Mouse (Mus musculus) spleen, postnatal 36 days (tissue): ENCODE data around the gene Ms4a18.
A peak's percentile ranks its signal among the peaks of the same experiment; 100 is the strongest.

Source experiments
- DNase-seq, 2 experiments: peaks; one replicate each; pipeline ENCODE4 v3.0.0; 2022; ENCODE audit warnings: low spot score in 2 of 2, mixed read lengths in 1 of 2

The Ms4a18 gene

GRCm38 (mm10) chr19:10983146-10983545 lies 34.7 kb downstream of the Ms4a18 start:
- peak in 1 of 2 experiments; percentile 22 for DNase-seq

DNA sequence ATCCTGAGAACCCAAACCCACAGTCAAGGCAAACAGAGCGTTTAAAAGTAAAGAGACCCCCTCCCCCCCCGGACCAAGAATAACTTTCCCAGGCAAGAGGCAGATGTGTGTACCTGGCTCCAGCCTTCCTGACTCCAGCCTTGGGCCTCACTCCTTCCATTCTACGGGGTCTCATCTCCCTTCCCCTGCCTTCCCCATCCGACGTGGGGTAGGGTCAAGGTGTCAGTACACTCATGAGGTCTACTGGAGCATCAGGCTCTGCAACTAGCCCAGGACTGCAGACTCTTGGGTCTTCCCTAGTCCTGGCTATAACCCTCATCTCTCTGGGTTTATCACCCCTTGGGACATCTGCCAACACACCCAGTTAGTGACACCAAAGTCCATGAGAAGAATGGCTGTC lies 37.6 kb downstream of the Ms4a18 start:
- DNase-seq, result peak in 1 of 2 experiments; percentile 8

DNA sequence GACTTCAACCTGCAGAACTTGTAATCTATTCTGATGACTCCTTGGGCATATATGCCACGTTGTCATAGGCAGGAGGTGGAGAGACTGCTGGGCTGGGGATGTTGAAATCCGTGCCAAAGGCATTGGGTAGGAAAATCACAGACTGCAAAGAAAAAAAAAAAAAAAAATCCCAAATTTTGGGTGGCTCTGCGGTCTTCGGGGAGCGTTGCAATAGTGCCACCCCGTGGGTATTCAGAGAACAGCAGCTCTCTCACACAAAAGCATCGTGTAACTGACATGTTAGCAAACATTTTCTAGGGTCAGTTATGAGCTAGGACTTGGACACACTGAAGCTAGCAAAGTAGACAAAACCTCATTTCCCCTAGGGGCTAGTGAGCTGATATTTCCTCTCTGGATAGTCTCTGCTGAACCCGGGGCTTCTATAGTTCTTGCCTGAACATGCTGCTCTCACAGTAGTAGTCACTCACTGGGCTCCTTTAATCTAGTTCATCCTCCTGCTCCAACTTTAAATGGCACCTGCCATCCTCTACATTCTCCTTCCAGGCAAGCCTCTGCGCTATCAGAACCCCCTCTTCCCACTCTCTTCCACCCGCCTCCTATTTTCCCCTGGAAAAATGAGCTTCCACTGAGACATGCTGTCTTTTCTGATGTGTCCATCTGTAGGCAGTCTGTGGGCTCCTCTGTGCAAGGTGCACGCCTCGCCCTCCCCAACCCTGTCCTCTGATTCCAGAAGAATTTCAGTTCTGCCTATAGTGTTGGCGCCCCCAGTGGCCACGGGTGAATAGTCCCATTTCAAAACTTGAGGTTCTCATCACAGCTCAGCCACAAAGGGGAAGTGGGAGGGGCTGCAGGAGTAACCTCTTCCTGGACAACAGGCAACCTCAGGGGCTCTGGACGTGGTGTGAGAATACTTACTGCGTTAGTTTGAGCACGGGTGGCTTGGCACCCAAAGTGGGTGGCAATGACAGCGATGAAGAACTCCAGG lies 38.4 kb downstream of the Ms4a18 start:
- DNase-seq, result peak; percentile 90 to 94

GRCm38 (mm10) chr19:10976318-10976717 lies 41.5 kb downstream of the Ms4a18 start:
- DNase-seq, result no peak

DNA sequence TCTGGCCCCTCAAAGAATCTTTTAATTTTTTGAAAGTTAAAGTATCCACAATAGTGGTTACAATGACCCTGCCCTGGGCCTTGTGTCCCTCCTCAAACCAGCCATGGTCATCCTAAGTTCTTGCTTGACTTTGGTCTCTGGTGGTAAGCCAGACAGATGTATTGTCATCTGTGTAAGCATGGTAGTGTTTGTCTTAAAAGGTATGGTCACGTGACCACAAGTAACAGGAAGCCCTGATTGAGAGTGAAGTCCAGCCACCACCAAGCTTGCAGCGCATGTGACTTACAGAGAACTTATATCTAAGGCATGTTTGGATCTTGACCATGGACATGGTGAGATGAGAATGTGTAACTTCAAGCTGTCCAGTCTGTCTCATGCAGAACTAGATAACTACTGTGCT lies 42.6 kb downstream of the Ms4a18 start:
- no peak for DNase-seq

DNA sequence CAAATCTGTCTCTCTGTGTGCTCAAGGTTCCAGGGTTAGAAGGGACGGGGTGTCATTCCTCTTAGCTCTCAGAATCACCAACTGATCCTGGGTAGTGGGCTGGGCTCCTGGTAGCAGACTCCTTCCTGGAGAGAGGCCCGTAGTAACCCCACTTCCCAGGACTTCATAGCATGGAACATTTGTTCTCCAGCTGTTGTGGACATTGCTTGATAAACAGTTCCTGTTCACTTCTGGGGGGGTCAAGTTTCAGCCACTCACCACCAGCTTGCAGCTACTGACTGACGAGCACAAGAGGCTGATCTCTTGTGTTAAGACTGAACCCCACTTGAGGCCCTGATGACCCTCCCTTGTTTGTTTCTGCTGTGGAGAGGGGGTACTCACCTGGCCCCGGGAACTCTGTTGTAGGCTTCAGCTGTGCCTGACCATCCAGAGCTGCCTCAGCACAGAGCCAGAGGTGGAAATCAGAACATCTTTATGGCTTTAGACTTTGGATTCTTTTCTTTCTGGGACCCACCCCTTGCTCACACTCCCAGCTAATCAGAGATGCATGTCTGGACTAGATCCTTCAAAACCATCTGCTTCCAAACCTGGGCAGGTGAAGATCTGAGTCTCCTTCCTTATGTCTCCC lies 43.5 kb downstream of the Ms4a18 start, which contains the start of gene Ms4a10:
Ms4a10 (minus strand) TSS at position 433 of the 628 bp plus-strand sequence.
- DNase-seq, result no peak

DNA sequence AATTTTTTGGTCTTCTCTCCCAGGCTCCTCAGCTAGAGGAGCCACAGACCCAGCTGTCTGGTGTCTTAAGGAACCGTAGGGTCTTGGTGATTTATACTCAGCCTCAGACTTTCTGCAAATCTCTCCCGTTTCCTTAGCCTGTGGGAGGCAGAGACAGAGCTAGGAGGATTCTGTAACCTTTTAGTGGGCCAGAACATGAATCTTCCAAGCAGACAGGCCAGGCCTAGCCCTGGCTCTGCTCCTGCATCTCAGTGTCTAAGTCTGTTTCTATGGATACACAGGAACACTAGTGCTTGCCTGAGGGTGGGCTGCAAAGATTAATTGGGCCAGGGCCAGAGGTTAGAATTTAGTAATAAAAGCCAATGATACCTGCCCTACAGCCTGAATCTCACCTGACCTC lies 44.6 kb downstream of the Ms4a18 start:
- no peak for DNase-seq

DNA sequence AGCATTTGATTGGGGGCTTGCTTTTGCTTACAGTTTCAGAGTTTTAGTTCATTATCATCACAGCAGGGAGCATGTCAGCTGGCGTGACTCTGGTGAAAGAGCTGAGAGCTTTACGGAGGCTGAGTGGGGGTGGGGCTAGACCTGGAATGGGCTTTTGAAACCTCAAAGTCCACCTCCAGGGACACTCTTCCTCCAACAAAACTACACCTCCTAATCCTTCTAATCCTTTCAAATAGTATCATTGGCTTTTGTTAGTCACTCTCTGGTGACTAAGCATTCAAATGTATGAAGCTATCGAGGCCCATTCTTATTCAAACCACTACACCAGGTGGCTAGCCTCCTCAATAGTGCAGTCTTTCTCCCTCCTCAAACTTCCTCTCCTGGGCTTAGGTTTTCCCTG lies 45.2 kb downstream of the Ms4a18 start:
- no peak for DNase-seq

GRCm38 (mm10) chr19:10970457-10970856 lies 47.4 kb downstream of the Ms4a18 start:
- DNase-seq, result no peak

DNA sequence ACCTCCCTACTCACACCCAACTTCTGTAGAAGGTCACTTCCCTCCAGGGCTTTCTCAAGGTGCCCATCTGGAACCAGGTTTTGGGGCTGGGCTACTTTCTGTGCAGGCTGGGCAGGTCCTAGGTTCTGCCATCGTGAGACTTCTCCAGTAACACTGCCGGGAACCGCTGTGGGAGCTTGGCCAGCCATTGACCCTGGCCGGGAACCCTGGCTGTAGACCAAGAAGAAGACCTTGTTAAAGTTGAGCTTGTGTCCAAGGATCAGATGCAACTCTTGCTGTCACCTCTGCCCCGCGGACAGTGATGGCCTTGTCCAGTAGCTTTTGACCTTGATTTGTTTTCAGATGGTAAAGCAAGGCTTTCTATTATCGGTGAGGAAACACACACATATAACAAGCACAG lies 49.3 kb downstream of the Ms4a18 start:
- no peak for DNase-seq

DNA sequence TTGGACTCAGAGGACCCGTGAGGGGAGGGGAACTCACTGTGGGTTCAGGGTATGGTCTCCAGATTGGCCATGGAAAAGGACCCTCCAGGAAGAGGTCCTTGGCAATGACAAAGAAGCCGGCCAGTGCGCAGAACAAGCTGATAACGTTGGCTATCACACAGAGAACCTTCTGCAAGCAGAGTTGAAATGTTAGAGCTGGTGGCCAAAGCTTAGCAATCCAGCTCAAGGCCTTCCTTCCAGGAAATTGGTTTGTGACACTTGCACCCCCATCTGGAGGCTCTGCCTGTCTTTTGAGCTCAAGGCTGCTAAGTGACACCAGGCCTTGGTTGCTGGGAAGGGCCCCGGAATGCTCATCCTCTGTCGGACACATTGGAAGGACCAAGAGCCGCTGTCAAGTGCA lies 52.1 kb downstream of the Ms4a18 start:
- DNase-seq, result no peak

- DNase-seq, result no peak
These were observed 57.9 kb downstream of the Ms4a18 start for GRCm38 (mm10) chr19:10959978-10960346.

DNA sequence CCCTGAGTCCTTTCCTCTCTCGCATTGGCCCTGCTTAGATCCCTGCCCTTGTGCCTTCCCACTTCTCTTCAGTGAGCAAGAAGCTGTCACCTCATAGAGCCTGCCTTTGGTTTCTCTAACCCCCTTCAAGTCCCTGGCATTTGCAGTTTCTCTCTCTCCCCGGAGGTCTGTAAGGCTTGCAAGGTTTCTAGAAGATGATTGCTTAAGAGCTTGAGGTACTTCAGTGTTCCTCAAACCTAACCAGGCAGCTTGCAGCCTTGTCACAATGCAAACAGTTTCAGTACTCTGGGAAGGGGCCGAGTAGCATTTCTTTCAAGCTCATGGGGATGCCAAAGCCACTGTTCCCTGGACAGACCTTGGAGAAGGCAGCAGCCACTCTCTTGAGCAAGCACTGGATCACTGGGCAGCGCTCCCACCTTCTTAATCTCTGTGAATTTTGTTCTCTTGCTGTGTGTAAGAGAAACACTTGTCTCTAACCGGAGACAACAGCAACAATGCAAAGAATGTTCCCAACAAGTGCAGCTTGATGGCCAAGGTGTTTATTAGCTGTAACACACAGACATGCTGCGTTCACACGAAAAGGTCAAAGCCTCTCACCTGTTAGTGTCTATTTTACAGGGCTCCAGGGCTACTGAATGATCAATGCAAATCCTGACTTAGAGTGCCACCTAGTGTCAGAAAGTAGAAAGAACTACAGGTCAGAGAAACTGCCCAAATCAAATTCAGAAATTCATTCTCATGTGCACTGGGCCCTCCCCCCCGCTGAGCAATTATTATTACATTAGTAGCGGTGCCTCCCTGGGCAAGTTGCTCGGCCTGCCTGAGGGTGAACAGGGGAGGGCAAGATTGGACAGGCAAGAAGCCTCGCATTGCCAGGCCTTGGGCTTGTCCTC lies 58.5 kb downstream of the Ms4a18 start:
- peak; percentile 37 to 63 for DNase-seq

GRCm38 (mm10) chr19:10952021-10952939 lies 65.6 kb downstream of the Ms4a18 start:
- no peak for DNase-seq

DNA sequence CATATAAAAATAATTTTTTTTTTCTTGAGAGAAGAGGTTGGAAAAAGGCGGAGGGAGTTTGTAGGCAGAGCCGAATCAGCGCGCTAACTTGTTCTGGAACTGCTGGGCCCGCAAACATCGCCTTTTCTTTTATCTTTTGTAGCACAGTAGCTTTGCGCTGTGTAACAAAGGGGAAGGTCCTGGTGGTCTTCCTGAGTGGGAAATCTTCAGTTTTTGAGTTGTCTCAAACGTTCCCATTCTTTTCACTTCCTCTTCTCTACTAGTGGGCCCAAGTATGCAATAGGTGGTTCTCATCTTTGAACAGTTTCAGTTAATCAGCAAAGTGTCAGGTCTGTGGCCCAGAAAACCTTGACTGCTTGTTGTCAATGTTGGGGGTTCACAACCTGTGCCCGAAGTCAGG lies 68.3 kb downstream of the Ms4a18 start:
- DNase-seq, result no peak

GRCm38 (mm10) chr19:10949112-10949511 lies 68.7 kb downstream of the Ms4a18 start, which contains the start of gene Ccdc86:
Gene Ccdc86, minus strand, starts transcription at chr19:10949266.
- DNase-seq, result peak; percentile 94 to 96

- DNase-seq, result no peak
These were observed 69.4 kb downstream of the Ms4a18 start for GRCm38 (mm10) chr19:10948416-10948815.

DNA sequence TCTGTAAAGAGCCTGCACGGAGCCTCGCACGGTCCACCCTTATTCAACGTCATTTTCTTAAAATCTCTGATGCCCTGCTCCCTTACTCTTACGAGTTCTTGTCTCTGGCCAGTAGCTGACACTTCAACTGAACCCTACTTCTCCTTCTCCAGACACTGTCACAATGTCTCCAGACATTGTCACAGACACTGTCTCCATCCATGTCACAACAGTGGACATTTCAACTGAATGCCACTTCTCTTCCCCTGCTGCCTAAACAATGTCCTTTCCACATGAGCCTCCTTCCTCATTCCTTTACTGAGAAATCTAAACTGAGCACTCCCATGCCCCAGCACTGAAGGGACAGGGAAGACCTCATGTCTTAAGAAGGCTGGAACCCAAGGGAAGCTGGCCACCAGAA lies 70.6 kb downstream of the Ms4a18 start:
- DNase-seq, result no peak
